Mouse (Mus musculus) right cerebral cortex, adult 18-20 months (tissue): ENCODE measurements around the gene Csrp2.
A peak's percentile ranks its signal among the peaks of the same experiment; 100 is the strongest.

Experiments used
- DNase-seq: peaks from one replicate; pipeline ENCODE4 v3.0.0; 2022; ENCODE audit warnings: mixed read lengths

Gene Csrp2

GRCm38 (mm10) chr10:110974463-110974862, 54.9 kb downstream of the Csrp2 start:
- DNase-seq = peak; percentile 73

GRCm38 (mm10) chr10:110974885-110975284, 55.3 kb downstream of the Csrp2 start:
- no peak for DNase-seq

GRCm38 (mm10) chr10:110976046-110976445, 56.5 kb downstream of the Csrp2 start:
- DNase-seq = peak; percentile 24

- DNase-seq = no peak
Measured at GRCm38 (mm10) chr10:110977379-110977778, 57.8 kb downstream of the Csrp2 start.

GRCm38 (mm10) chr10:110979431-110979830, 59.8 kb downstream of the Csrp2 start:
- DNase-seq = no peak

- no peak for DNase-seq
Measured at GRCm38 (mm10) chr10:110980441-110980840, 60.9 kb downstream of the Csrp2 start.

- no peak for DNase-seq
Measured at GRCm38 (mm10) chr10:110982771-110983170, 63.2 kb downstream of the Csrp2 start.

- DNase-seq = no peak
Measured at GRCm38 (mm10) chr10:110986682-110987081, 67.1 kb downstream of the Csrp2 start.
